Mouse (Mus musculus): ENCODE measurements around the gene Olfr1061.

DNA sequence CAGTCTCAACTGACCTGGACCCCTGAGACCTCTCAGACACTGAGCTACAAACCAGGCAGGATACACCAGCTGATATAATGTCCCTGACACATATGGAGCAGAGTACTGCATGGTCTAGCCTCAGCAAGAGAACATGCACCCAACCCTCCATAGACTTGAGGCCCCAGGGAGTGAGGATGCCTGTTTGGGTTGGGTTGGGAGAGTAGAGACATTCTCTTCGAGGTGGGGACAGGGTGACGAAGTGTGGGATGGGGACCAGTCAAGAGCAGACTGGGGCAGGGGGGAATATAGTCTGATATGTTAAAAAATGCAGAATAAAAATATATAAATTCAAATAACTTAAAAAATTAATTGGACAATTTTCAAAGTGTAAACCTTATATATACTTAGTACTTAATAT, 18.7 kb downstream of the Olfr1061 start:
- no peak for TF ChIP-seq CTCF (IDR thresholded peaks at IDR 0.05; ENCODE audit: borderline replicate concordance, control insufficient read depth, extremely low read depth, insufficient read depth, low read length, poor library complexity)
- no peak for TF ChIP-seq POLR2A (IDR thresholded peaks at IDR 0.05; ENCODE audit: control insufficient read depth, extremely low read depth, insufficient read depth, low read length, poor library complexity)

All from thymus, adult 2 months (tissue).